Mouse (Mus musculus): Measurements from ENCODE around the gene Cd4.

DNA sequence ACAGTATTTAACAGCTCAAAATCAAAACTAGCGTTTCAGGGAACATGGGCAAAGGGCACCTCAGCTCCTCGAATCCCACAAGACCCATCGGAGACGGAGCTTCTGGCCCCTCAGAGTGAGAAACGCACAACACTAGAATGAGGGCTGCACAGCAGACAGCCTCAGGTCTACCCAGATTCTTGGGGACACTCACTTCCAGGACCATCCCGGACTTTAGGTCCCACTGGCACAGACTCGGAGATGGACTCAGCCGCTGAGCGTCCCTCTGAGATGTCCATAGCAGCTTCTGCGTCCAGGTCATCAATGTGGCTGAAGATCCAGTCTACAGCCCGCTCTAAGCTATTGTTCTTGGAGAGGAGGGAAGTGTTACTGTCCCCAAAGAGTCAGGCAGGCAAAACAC is 70.9 kb downstream of the Cd4 start:
- TF ChIP-seq CTCF (conservative IDR thresholded peaks at IDR 0.05; ENCODE audit: insufficient read depth, insufficient read length, low read depth, low read length), result no peak
- no peak for TF ChIP-seq POLR2A (IDR thresholded peaks at IDR 0.05; ENCODE audit: low read depth, low read length)
